Mouse (Mus musculus) hindbrain, postnatal 0 days (tissue): ENCODE data around the gene Snx13. TPM values are rescaled to one million over a fixed set of nuclear protein-coding genes. Genes with fewer than 3 reads are reported as not detected.

Experiments used
- ATAC-seq: fragments of 200-750 bp; cut with Nextera tagmentation; 2 replicates; pipeline ENCODE4 v1.8.0; 2017; ENCODE audit warnings: mild to moderate bottlenecking, moderate TSS enrichment, moderate library complexity
- DNase-seq: peaks from one replicate; pipeline ENCODE4 v3.0.0-alpha.2; 2015; ENCODE audit warnings: low spot score
- H3K27ac ChIP-seq: fragments of 300-500 bp; sonication (generic); 2 replicates; pipeline ENCODE4 v1.5.1; 2014; ENCODE audit warnings: mild to moderate bottlenecking
- H3K27me3 ChIP-seq: fragments of 300-500 bp; sonication (generic); 2 replicates; pipeline ENCODE4 v1.6.1; 2014; ENCODE audit warnings: low read length, mixed read lengths; ENCODE audit not compliant: insufficient read depth
- H3K36me3 ChIP-seq: fragments of 300-500 bp; sonication (generic); 2 replicates; pipeline ENCODE4 v1.6.1; 2014; ENCODE audit warnings: low read length, mixed read lengths; ENCODE audit not compliant: insufficient read depth
- H3K4me1 ChIP-seq: fragments of 300-500 bp; sonication (generic); 2 replicates; pipeline ENCODE4 v1.6.1; 2014; ENCODE audit warnings: antibody characterized with exemption, low read length, mixed read lengths; ENCODE audit not compliant: insufficient read depth
- H3K4me2 ChIP-seq: fragments of 300-500 bp; sonication (generic); 2 replicates; pipeline ENCODE4 v1.6.1; 2014; ENCODE audit warnings: low read depth, mild to moderate bottlenecking, low read length, moderate library complexity, mixed read lengths
- H3K4me3 ChIP-seq: fragments of 300-500 bp; sonication (generic); 2 replicates; pipeline ENCODE4 v1.5.1; 2014; ENCODE audit warnings: low read length
- H3K9ac ChIP-seq: fragments of 300-500 bp; sonication (generic); replicated peaks from 2 replicates; pipeline ENCODE4 v1.6.1; 2014; ENCODE audit warnings: mild to moderate bottlenecking, low read length, moderate library complexity, mixed read lengths
- H3K9me3 ChIP-seq: fragments of 300-500 bp; sonication (generic); 2 replicates; pipeline ENCODE4 v1.6.1; 2016; ENCODE audit warnings: low read length, mixed read lengths
- CTCF ChIP-seq: IDR thresholded peaks from 2 replicates; pipeline ENCODE4 v1.5.1; 2016; ENCODE audit warnings: antibody characterized with exemption, control low read depth, low read depth
- WGBS: fragments of 180-500 bp; shearing (Covaris S2); extraction: QIAGEN DNeasy Blood & Tissue Kit; methylation state at CpG from one replicate; pipeline ENCODE4 v1.1.7; 2014; 5-methylcytosine and 5-hydroxymethylcytosine counted together
- polyA plus RNA-seq: library from polyadenylated mRNA; unstranded; fragments of >200 nt; fragmentation: Nextera tagmentation; extraction: Ambion mirVana; gene quantifications from 2 replicates; pipeline ENCODE4 v1.2.1, GENCODE M21; 2015
- total RNA-seq: library from RNA; depleted of rRNA; stranded (reverse); fragments of >200 nt; gene quantifications from 2 replicates; pipeline ENCODE4 v1.2.3, GENCODE M21; 2014

Gene Snx13
- total and polyA plus RNA-seq, 2 experiments from 2014 or later: 17.6 to 23.0 TPM

DNA sequence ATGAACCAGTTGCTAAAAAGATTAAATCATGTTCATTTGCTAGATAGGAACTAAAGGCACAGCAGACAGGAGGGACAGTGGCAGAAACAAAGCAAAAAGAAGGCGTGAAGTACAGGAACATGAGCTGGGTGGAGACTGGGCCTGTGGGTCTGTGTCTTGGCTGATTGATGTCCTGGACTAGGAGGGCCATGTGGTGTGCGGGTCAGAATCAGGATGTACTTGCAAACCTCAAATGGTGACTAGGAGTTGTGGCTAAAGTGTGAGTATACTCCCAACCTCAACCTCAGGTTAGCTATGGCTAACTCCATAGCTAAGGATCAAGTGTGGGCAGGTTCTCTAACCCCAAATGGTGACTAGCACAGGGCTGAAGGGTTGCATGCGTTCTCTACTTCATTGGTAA, 107.2 kb downstream of the Snx13 start:
- no peak for TF ChIP-seq CTCF
- 79% methylated on average over 3 of the region's 3 CpGs for WGBS
- H3K4me1 ChIP-seq: no peaks in the 10 kb centered on the region

GRCm38 (mm10) chr12:35157237-35157636, 110.3 kb downstream of the Snx13 start:
- Histone ChIP-seq H3K4me1 (no peaks in the 10 kb centered on the region), H3K4me3 (no peak overlapping the region), H3K9ac (no peak overlapping the region), H3K36me3 (no peaks in the 10 kb centered on the region), H3K27me3 (no peaks in the 10 kb centered on the region), H3K4me2 (no peak overlapping the region), H3K9me3 (no peaks in the 10 kb centered on the region), H3K27ac (no peak overlapping the region)
- no peak for ATAC-seq
- 40% methylated on average over 4 of the region's 4 CpGs for WGBS
- no peak for DNase-seq
- no peak for TF ChIP-seq CTCF

More for the DNA sequence above, 107.2 kb downstream of the Snx13 start:
- H3K4me3 ChIP-seq: no peak overlapping the region
- H3K36me3 ChIP-seq: no peaks in the 10 kb centered on the region
- H3K9ac ChIP-seq: no peak overlapping the region
- DNase-seq: no peak
- H3K4me2 ChIP-seq: no peak overlapping the region
- ATAC-seq: no peak
- no peaks in the 10 kb centered on the region for H3K9me3 ChIP-seq
- H3K27me3 ChIP-seq: no peaks in the 10 kb centered on the region
- H3K27ac ChIP-seq: no peak overlapping the region

- DNase-seq: no peak
- no peak for ATAC-seq
- no peaks in the 10 kb centered on the region for H3K36me3 ChIP-seq
Measured at GRCm38 (mm10) chr12:35161690-35162089, 114.7 kb downstream of the Snx13 start.

GRCm38 (mm10) chr12:35170275-35170674, 123.3 kb downstream of the Snx13 start:
- no peak overlapping the region for H3K4me2 ChIP-seq
- no peaks in the 10 kb centered on the region for H3K9me3 ChIP-seq
- H3K4me1 ChIP-seq: no peaks in the 10 kb centered on the region
- no peaks in the 10 kb centered on the region for H3K36me3 ChIP-seq
- no peak for DNase-seq
- TF ChIP-seq CTCF: no peak
- H3K27me3 ChIP-seq: no peaks in the 10 kb centered on the region
- no peak for ATAC-seq
- no peak overlapping the region for H3K9ac ChIP-seq
- 30% methylated on average over 4 of the region's 4 CpGs for WGBS
- no peak overlapping the region for H3K27ac ChIP-seq
- H3K4me3 ChIP-seq: no peak overlapping the region

More at GRCm38 (mm10) chr12:35161690-35162089, 114.7 kb downstream of the Snx13 start:
- Histone ChIP-seq H3K4me3 (no peak overlapping the region), H3K9ac (no peak overlapping the region), H3K9me3 (no peaks in the 10 kb centered on the region), H3K4me2 (no peak overlapping the region), H3K27me3 (no peaks in the 10 kb centered on the region), H3K27ac (no peak overlapping the region), H3K4me1 (no peaks in the 10 kb centered on the region)
- 73% methylated on average over 4 of the region's 4 CpGs for WGBS
- TF ChIP-seq CTCF: peak; percentile 36

GRCm38 (mm10) chr12:35175938-35176337, 129.0 kb downstream of the Snx13 start:
- DNase-seq (no peak), ATAC-seq (no peak)
- Histone ChIP-seq H3K27ac (no peak overlapping the region), H3K27me3 (no peaks in the 10 kb centered on the region), H3K36me3 (no peaks in the 10 kb centered on the region), H3K4me1 (no peaks in the 10 kb centered on the region), H3K4me2 (no peak overlapping the region), H3K9ac (no peak overlapping the region), H3K4me3 (no peak overlapping the region), H3K9me3 (no peaks in the 10 kb centered on the region)
- TF ChIP-seq CTCF: no peak
- 35% methylated on average over 8 of the region's 8 CpGs for WGBS

- ATAC-seq: no peak
- DNase-seq: no peak
- H3K4me2 ChIP-seq: no peak overlapping the region
- TF ChIP-seq CTCF: no peak
- no peak overlapping the region for H3K27ac ChIP-seq
- H3K4me1 ChIP-seq: no peaks in the 10 kb centered on the region
- no peak overlapping the region for H3K9ac ChIP-seq
- no peak overlapping the region for H3K4me3 ChIP-seq
- 71% methylated on average over 3 of the region's 3 CpGs for WGBS
- no peaks in the 10 kb centered on the region for H3K36me3 ChIP-seq
- H3K27me3 ChIP-seq: no peaks in the 10 kb centered on the region
- H3K9me3 ChIP-seq: no peaks in the 10 kb centered on the region
Measured at GRCm38 (mm10) chr12:35176628-35177027, 129.6 kb downstream of the Snx13 start.

DNA sequence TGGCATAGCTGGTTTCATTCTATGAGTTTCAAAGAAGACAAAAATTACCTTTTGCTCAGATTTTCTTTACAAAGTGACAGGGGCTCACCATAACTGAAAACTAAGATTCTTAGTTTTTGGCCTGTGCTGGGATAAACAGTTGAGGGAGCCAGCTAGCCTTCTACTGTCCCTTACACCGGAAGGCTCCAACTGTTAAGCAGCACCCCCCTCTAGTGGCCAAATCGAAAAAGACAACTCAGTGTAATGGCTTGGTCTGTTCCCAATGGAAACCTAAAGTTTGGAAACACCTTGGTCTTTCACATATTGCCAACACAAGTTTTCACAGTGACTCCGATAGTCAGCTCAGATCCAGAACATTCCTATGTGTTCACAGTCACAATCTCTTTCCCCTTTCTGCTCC, 135.7 kb downstream of the Snx13 start:
- Histone ChIP-seq H3K36me3 (no peaks in the 10 kb centered on the region), H3K4me3 (no peak overlapping the region), H3K27me3 (no peaks in the 10 kb centered on the region), H3K9me3 (no peaks in the 10 kb centered on the region), H3K9ac (no peak overlapping the region), H3K4me2 (no peak overlapping the region), H3K4me1 (no peaks in the 10 kb centered on the region), H3K27ac (no peak overlapping the region)
- WGBS: 10% methylated on average over 3 of the region's 3 CpGs
- peak; percentile 96 for TF ChIP-seq CTCF
- DNase-seq (peak; percentile 92), ATAC-seq (peak; percentile 93)
